Mouse (Mus musculus) adrenal gland, postnatal 14 days (tissue): ENCODE measurements around the gene Nfib. TPM values are rescaled to one million over a fixed set of nuclear protein-coding genes. Genes with fewer than 3 reads are reported as not detected.
A peak's percentile ranks its signal among the peaks of the same experiment; 100 is the strongest.

Experiments used
- DNase-seq: peaks from one replicate; pipeline ENCODE4 v3.0.0; 2021; ENCODE audit warnings: mixed read lengths
- long read RNA-seq, 2 experiments: library from polyadenylated mRNA; stranded (forward); transcript quantifications; one replicate each; pipeline ENCODE4 v2.0.0; 2021
- total RNA-seq: library from RNA; stranded (reverse); gene quantifications from 2 replicates; pipeline ENCODE4 v1.2.3, GENCODE M21; 2021

Gene Nfib
- 107 and 111 TPM in 2 replicates for total RNA-seq
- long read RNA-seq, experiment 1, full-length matches to known transcripts = 42 of 58 reads
- long read RNA-seq, experiment 1, partial matches to known transcripts = 3 of 58 reads
- long read RNA-seq, experiment 1, other reads (novel, unspliced or antisense) = 13 of 58 reads
- long read RNA-seq, experiment 2, full-length matches to known transcripts = 20 of 41 reads
- long read RNA-seq, experiment 2, partial matches to known transcripts = 4 of 41 reads
- long read RNA-seq, experiment 2, other reads (novel, unspliced or antisense) = 17 of 41 reads

- DNase-seq = no peak
Measured at GRCm38 (mm10) chr4:82704841-82705794, at the start of gene Nfib. Gene Nfib (minus strand): TSS chr4:82705750.

- no peak for DNase-seq
Measured at GRCm38 (mm10) chr4:82735764-82736163, 30.2 kb upstream of the Nfib start.

- no peak for DNase-seq
Measured at GRCm38 (mm10) chr4:82734765-82735481, 29.4 kb upstream of the Nfib start.

DNA sequence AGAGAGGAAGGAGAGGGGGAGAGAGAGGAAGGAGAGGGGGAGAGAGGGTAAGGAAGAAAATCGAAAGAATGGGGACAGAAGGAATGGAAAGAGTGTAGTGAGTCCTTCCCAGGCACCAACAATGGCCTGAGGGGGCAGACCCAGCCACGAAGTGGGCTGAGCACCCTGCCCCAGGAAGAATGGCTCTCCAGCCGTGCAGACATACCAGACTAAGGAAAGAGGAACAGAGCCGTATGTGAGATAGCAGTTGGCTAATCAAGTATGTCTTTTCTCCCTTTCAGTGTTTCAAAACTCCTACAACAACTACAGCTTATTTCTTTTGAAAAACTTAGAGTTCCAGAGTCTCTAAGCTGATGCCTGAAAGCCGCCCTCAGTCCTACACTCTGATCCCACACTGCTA is 28.8 kb upstream of the Nfib start:
- DNase-seq = no peak

GRCm38 (mm10) chr4:82733636-82734035 is 28.1 kb upstream of the Nfib start:
- no peak for DNase-seq

GRCm38 (mm10) chr4:82730248-82730887 is 24.8 kb upstream of the Nfib start:
- DNase-seq = no peak

- no peak for DNase-seq
Measured at GRCm38 (mm10) chr4:82724058-82724457, 18.5 kb upstream of the Nfib start.

DNA sequence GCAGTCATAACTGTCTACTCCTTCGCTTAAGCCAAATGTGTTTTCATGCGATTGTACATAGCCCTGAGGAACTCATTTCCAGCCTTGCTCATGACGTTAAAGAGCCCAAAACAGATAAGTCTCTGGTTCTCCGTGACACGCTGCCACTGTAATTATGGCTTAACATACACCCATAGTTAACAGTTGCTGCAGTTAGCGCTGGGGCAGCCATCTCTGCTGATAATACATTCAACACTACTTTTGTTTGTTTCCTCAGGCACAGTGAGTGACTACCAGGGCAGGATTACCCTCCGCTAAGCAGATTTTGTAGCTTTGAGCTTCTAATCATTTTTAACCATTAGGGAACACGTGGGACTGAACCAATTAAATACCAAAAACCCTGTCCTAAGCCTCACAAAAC is 17.5 kb upstream of the Nfib start:
- no peak for DNase-seq

DNA sequence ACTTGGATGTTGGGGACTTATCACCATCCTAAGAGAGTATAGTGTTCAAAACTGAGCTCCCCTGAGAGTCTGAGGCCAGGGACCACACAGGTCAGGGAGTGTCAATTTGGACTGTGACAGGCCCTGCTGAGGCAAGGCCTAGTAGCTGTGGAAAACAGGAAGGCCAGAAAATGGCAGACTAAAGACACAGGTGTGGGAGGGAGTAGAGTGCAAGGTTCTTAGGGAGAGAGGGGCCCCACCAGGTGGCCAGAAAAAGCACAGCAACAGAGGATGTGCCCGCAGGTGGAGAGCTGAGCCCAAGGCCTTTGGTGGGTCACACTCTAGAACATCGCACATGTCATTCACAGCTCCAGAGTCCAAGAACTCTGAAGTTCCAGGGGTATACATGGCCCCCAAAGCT is 10.3 kb upstream of the Nfib start:
- no peak for DNase-seq

DNA sequence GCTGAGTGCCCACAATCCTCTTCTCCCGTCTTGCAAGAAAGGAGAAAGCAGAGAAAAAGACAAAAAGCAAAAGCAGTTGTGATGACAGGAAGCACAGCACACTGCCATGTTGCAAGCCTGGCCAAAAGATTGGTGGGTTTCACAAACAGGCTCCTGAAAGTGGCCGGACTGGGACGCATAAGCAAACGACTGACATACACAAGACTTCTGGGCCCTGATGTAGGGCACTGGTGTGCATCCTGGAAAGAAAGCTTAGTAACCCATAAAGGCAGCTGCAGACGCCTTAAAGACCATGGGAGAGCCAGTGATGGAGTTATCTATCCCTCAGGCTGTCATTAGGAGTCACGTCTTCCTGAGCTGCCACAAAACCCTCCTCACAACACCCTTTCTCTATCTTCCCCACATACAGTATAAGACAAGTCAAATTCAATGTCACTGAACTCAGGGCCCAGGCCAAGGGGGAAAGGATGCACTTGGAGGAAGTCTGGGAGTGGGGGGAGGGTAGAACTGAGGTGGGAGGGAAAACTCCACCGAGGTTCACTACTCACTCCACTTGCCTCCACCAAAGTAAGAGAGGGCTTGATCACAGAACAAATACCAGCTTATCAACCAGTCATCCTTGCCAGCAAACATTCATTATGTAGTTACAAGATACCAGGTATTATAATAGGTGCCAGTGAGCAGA is 6.2 kb upstream of the Nfib start:
- DNase-seq = no peak

- DNase-seq = peak; percentile 23
Measured at GRCm38 (mm10) chr4:82709666-82710065, 4.1 kb upstream of the Nfib start.

DNA sequence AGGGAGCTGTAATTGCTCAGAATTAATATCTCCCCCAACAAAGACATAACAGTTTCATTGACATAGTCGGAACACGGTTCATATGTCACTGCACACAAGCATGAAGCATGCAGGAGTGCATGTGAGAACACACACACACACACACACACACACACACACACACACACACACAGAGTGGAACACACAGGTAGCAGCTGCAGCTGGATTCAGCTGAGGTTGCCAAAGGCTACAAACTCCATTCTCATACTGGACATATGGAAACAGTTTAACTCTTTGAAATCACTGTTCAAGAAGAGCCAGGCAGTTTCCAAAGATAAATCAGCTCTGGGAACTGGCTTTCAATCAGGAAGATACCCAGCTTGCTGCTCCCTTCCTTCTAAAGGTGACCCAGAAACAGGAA is 462 bp upstream of the Nfib start:
- DNase-seq = no peak

DNA sequence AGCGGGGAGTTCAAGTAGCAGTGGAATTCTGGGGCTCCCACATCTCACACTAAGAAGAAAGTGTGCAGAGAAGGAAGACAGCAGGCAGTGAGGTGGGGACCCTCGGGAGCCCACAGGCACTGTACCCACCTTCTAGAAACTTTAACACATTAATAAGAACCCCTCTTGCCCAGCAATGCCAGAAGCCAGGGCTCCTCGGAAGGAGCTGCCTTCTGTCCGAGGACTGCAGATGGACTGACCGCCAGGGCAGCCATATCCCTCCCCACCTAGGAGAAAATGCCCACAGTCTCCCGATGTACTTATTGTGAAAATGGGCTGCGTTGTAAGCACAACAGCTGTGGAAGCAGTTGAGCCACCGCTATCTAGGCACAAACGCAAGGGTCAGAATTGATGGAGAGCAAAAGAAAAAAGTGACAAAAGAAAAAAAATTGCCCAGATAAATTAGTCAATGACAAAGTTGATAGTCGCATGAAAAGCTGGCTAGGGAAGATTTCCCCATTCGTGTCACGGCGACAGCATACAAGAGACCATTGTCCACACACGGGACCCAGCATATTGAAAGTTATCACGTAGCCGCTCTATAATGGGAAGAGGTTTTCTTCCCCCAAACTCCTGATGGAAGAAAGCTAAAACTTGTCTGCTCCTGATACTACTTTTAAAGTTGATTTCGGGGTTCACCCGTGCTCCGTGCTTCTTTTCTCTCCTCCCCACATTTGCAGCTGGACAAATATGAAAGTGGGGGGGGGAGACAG is 1.3 kb downstream of the Nfib start:
- DNase-seq = no peak

- DNase-seq = no peak
Measured at GRCm38 (mm10) chr4:82702808-82703207, 2.7 kb downstream of the Nfib start.

DNA sequence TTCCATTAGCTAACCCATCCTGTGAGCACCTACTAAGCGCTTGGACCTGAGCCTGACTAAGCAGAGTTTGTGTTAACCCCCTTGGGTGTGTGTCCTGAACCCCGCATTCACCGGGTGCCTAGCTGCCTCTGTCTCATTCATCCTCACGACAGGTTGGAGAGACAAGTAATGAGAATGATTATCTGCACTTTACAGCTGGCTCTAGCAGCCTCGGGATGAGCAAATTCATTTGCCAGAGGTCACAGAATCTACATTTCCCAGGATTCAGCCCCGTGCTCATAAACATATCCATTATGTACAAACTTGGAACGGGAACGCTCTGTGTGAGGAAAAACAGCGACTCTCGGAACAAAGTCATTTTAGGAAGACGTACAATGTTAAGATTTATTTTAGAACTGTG is 6.0 kb downstream of the Nfib start:
- no peak for DNase-seq

GRCm38 (mm10) chr4:82698616-82699015 is 6.9 kb downstream of the Nfib start:
- no peak for DNase-seq

GRCm38 (mm10) chr4:82697151-82697550 is 8.4 kb downstream of the Nfib start:
- DNase-seq = no peak

- DNase-seq = no peak
Measured at GRCm38 (mm10) chr4:82695760-82696501, 9.6 kb downstream of the Nfib start.

- no peak for DNase-seq
Measured at GRCm38 (mm10) chr4:82692009-82692326, 13.6 kb downstream of the Nfib start.
